Mouse (Mus musculus): Measurements from ENCODE around the gene Stk10.

DNA sequence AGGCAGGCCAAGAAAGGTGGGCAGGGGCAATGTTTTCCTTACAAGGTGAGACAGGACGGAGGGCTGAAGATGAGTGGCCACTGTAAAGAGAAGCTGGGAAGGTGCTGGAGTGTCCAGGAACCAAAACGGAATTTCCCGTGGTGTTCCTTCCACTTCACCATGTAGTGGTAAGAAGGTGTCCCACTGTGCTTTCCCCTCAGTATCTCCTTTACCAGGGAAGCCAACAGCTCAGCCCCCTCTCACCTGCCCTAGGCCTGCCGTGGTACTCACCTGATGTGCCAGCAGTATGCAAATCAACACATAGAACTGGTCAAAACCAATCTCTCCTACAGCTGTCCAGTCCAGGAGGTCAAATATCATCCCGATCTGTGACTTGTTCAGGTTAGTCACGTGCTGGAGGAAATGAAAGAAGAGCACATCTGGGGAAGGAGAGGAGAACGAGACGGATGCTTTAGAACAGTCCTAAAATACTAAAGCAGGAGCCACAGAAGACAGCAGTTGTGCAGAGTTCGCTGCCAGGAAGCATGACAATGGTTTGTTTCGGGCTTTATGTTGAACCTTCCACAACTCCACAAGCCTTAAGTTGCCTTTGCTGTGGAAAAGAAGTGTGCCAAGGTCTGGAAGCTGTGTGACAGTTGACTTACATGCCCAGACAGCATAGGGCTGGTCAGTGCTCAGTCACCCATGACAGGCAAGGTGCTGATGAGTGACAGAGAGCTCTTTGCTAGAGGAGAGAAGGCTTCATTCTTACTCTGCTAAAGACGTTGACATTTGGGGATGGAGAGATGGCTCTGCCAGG is 8.8 kb upstream of the Stk10 start:
- no peak for TF ChIP-seq CTCF (conservative IDR thresholded peaks at IDR 0.05; ENCODE audit: insufficient read depth, insufficient read length, low read depth, low read length)
- TF ChIP-seq POLR2A (IDR thresholded peaks at IDR 0.05; ENCODE audit: low read depth, low read length): no peak
